Mouse (Mus musculus) lung, adult 2 months (tissue): ENCODE data around the gene Lama2.

Experiments
- CTCF ChIP-seq: fragments of 200-500 bp; IDR thresholded peaks from 2 replicates; pipeline ENCODE4 v1.5.1; 2011; ENCODE audit warnings: mild to moderate bottlenecking, low read length, control low read depth; ENCODE audit not compliant: insufficient read depth
- POLR2A ChIP-seq: fragments of 200-500 bp; IDR thresholded peaks from 2 replicates; pipeline ENCODE4 v1.6.1; 2011; ENCODE audit warnings: low read depth, mild to moderate bottlenecking, control low read depth, low read length, borderline replicate concordance; ENCODE audit errors: extremely low read depth

DNA sequence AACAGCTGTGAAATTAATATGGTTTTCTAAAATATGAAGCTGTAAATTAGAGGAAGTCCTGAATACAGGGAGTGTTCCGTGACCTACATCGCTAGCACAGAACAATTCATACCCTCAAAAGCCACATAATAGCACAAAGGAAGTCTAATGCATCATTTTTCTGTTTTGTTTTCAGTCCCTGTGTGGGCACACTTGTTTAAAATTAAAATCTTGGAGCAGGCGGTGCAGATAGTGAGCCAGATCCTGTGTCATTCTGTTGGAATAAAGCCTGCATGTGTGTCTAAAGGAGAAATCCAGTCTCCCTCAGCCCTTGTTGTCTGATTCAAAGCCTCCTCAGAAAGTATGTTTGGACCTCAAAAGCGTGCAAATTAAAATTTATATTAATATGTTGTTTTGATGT is 234.9 kb downstream of the Lama2 start:
- no peak for TF ChIP-seq CTCF
- TF ChIP-seq POLR2A: no peak
